Mouse (Mus musculus) ES-Bruce4 (cell line): ENCODE results near the gene Krt6b. TPM values are rescaled to one million over a fixed set of nuclear protein-coding genes. Genes with fewer than 3 reads are reported as not detected.

Source experiments
- H3K27ac ChIP-seq: 2 replicates; pipeline ENCODE4 v1.5.1; 2012; ENCODE audit warnings: low read length, inconsistent platforms; ENCODE audit not compliant: insufficient read depth
- H3K27me3 ChIP-seq: 2 replicates; pipeline ENCODE4 v1.6.1; 2012; ENCODE audit warnings: mild to moderate bottlenecking, low read length, inconsistent platforms; ENCODE audit not compliant: control insufficient read depth, poor library complexity, insufficient read depth, severe bottlenecking
- H3K36me3 ChIP-seq: 2 replicates; pipeline ENCODE4 v1.6.1; 2012; ENCODE audit warnings: inconsistent platforms, mild to moderate bottlenecking, low read length, moderate library complexity; ENCODE audit not compliant: control insufficient read depth, poor library complexity, insufficient read depth, severe bottlenecking
- H3K4me1 ChIP-seq: one replicate; pipeline ENCODE4 v1.8.1; 2011; ENCODE audit warnings: low read length; ENCODE audit not compliant: control insufficient read depth, insufficient read depth
- H3K4me3 ChIP-seq: 2 replicates; pipeline ENCODE4 v1.5.1; 2011; ENCODE audit warnings: low read depth, mild to moderate bottlenecking, low read length
- H3K9ac ChIP-seq: 2 replicates; pipeline ENCODE4 v1.6.1; 2012; ENCODE audit warnings: low read depth, mild to moderate bottlenecking, inconsistent platforms; ENCODE audit not compliant: poor library complexity, severe bottlenecking
- H3K9me3 ChIP-seq: replicated peaks from 2 replicates; pipeline ENCODE4 v1.6.1; 2012; ENCODE audit warnings: mild to moderate bottlenecking, low read length, inconsistent platforms; ENCODE audit not compliant: control insufficient read depth, poor library complexity, insufficient read depth, severe bottlenecking
- CTCF ChIP-seq: IDR thresholded peaks from one replicate; pipeline ENCODE4 v1.8.1; 2011; ENCODE audit warnings: low read depth, low read length
- EP300 ChIP-seq: IDR thresholded peaks from 2 replicates; pipeline ENCODE4 v1.6.1; 2011; ENCODE audit warnings: low read depth, low read length; ENCODE audit not compliant: insufficient read depth
- POLR2A ChIP-seq: IDR thresholded peaks from one replicate; pipeline ENCODE4 v1.8.1; 2011; ENCODE audit warnings: low read length; ENCODE audit not compliant: insufficient read depth
- polyA plus RNA-seq: library from polyadenylated mRNA; stranded (reverse); fragments of >200 nt; gene quantifications from 2 replicates; pipeline ENCODE4 v1.2.4, GENCODE M21; 2011; ENCODE audit warnings: low read depth; ENCODE audit not compliant: missing spikeins, insufficient read depth, insufficient read length

Krt6b gene
- polyA plus RNA-seq, 1 experiment: not detected

DNA sequence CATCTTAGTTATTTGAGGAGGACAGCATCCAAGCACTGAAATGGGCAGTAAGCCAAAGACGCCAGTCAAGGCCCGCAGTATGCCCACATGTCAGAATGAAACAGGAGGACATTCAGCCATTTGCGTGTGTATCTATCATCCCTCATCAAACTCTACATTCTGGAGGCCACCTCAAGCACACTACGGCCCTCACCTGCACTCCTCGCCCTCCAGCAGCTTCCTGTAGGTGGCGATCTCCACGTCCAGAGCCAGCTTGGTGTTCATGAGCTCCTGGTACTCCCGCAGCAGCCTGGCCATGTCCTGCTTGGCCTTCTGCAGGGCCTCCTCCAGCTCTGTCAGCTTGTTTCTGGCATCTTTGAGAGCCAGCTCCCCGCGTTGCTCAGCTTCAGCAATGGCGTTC is 28.6 kb upstream of the Krt6b start:
- H3K4me3 ChIP-seq: no peak overlapping the region
- H3K36me3 ChIP-seq: no peaks in the 10 kb centered on the region
- H3K4me1 ChIP-seq: no peaks in the 10 kb centered on the region
- no peak for TF ChIP-seq EP300
- no peak for TF ChIP-seq POLR2A
- TF ChIP-seq CTCF: peak; percentile 42
- no peaks in the 10 kb centered on the region for H3K27me3 ChIP-seq
- no peak overlapping the region for H3K9ac ChIP-seq
- no peaks in the 10 kb centered on the region for H3K9me3 ChIP-seq
- no peak overlapping the region for H3K27ac ChIP-seq

DNA sequence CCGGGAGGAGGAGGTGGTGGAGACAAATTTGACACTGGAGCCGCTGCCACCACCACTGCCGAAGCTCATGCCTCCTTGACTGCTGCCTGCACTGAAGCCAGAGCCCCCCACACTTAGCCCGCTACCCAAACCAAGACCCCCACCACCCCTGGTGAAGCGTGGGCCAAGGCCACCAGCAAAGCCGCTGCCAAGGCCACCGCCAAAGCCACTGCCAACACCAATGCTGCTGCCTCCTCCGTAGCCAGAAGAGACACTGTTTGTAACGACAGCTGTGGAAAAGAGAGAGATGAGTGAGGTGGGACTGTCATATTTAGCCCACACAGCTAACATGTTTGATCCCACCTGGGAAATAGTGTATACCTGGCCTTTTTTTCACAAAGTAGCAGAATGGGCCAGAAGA is 27.4 kb upstream of the Krt6b start:
- no peaks in the 10 kb centered on the region for H3K9me3 ChIP-seq
- TF ChIP-seq POLR2A (no peak), CTCF (no peak), EP300 (no peak)
- no peak overlapping the region for H3K4me3 ChIP-seq
- no peaks in the 10 kb centered on the region for H3K4me1 ChIP-seq
- H3K27ac ChIP-seq: no peak overlapping the region
- H3K27me3 ChIP-seq: no peaks in the 10 kb centered on the region
- H3K9ac ChIP-seq: no peak overlapping the region
- no peaks in the 10 kb centered on the region for H3K36me3 ChIP-seq

DNA sequence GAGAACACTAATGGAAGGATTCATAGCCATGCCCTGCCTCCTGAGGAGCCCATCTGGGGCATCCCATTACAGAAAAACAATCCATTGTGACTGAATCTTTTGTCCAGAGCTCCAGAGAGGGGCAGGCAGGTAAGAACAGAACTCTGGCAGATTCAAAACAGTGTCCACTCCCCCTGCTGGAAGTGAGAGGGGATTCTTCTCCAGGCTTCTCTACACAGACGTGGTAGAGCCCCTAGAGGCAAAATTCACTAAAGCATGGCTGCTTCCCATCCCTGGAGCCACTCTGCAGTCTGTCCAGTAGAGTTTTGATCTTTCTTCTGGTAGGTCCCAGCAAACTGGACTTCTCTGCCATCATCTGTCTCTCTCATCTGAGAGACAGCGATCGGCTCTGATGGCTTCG is 24.0 kb upstream of the Krt6b start:
- no peaks in the 10 kb centered on the region for H3K27me3 ChIP-seq
- no peaks in the 10 kb centered on the region for H3K9me3 ChIP-seq
- TF ChIP-seq CTCF: no peak
- TF ChIP-seq POLR2A: no peak
- no peak for TF ChIP-seq EP300
- no peak overlapping the region for H3K9ac ChIP-seq
- H3K4me3 ChIP-seq: no peak overlapping the region
- no peaks in the 10 kb centered on the region for H3K36me3 ChIP-seq
- no peak overlapping the region for H3K27ac ChIP-seq
- H3K4me1 ChIP-seq: no peaks in the 10 kb centered on the region

DNA sequence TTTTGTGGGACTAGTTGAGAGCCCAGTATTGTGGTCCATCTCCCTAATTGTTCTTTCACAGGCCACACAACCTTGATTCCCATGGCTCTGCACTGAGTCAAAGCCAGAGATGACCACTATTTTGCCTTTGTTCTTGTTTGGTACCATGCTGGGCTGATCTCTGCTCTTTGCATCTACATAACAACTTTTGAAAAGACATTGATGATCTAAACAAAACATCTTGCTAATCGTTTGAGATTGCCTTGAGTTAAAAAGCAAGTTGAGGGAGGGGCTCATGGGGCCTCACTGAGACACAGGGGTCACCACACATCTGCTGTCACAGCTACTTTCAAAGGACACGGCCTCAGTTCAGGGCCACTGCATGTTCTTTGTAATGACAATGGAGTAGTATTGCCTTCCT is 22.3 kb upstream of the Krt6b start:
- H3K36me3 ChIP-seq: no peaks in the 10 kb centered on the region
- H3K9ac ChIP-seq: no peak overlapping the region
- H3K27ac ChIP-seq: no peak overlapping the region
- TF ChIP-seq EP300: no peak
- TF ChIP-seq POLR2A: no peak
- no peak for TF ChIP-seq CTCF
- no peaks in the 10 kb centered on the region for H3K9me3 ChIP-seq
- H3K27me3 ChIP-seq: no peaks in the 10 kb centered on the region
- H3K4me3 ChIP-seq: no peak overlapping the region
- no peaks in the 10 kb centered on the region for H3K4me1 ChIP-seq

DNA sequence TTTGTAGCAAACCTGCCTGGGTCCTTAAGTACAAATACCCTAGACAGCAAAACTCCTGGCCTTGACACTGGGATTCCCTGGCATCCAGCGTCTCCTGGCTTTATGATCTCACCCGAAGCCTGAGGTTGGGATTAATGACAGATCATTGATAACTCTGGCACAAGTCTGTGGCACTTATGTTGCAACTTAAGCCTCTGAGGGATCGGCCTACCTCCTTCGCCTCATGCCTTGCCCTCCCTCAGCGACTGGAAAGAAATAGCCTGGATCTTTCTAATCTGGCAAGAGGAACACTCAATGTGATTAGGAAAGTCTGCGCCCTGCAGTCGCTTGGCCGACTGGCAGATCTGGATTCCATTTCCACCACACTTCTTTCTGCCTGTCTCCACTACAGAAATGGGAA is 19.8 kb upstream of the Krt6b start:
- Histone ChIP-seq H3K36me3 (no peaks in the 10 kb centered on the region), H3K27ac (no peak overlapping the region), H3K4me3 (no peak overlapping the region), H3K27me3 (no peaks in the 10 kb centered on the region), H3K4me1 (no peaks in the 10 kb centered on the region), H3K9me3 (no peaks in the 10 kb centered on the region), H3K9ac (no peak overlapping the region)
- TF ChIP-seq EP300 (no peak), POLR2A (no peak)

DNA sequence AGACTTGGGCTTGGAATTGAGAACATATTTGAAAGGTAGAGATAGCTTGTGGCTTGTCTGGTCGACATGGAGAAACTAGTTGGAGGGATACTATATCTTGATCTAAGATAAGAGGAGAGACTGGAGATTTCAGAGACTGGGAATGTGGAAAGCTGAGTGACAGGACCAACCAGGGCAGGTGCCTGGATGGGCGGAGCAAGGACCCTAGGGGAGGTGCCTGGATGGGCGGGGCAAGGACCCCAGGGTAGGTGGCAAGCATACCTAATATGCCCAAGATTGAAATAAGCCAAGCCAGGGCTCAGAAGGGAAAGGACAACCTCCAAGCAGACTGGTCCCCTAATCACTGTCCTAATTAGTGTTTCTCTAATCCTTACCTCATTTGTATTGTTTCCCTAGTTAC is 19.1 kb upstream of the Krt6b start:
- Histone ChIP-seq H3K27me3 (no peaks in the 10 kb centered on the region), H3K4me1 (no peaks in the 10 kb centered on the region)
- TF ChIP-seq EP300 (no peak), POLR2A (no peak), CTCF (no peak)

More for the DNA sequence above, 19.1 kb upstream of the Krt6b start:
- H3K9ac ChIP-seq: no peak overlapping the region
- no peaks in the 10 kb centered on the region for H3K9me3 ChIP-seq
- H3K27ac ChIP-seq: no peak overlapping the region
- H3K36me3 ChIP-seq: no peaks in the 10 kb centered on the region
- no peak overlapping the region for H3K4me3 ChIP-seq
